Mouse (Mus musculus): ENCODE data around the gene Smad3.

GRCm38 (mm10) chr9:63742318-63742717, 15.5 kb downstream of the Smad3 start:
- no peak for TF ChIP-seq CTCF (IDR thresholded peaks at IDR 0.05; ENCODE audit: control insufficient read depth, insufficient read depth, low read length)
- TF ChIP-seq POLR2A (IDR thresholded peaks at IDR 0.05; ENCODE audit: borderline replicate concordance, control insufficient read depth, low read depth, low read length) = no peak

Measured in bone marrow, adult 2 months (tissue).